Comparison of ENCODE assay signal across 9 mouse cellular contexts in the genomic region with DNA sequence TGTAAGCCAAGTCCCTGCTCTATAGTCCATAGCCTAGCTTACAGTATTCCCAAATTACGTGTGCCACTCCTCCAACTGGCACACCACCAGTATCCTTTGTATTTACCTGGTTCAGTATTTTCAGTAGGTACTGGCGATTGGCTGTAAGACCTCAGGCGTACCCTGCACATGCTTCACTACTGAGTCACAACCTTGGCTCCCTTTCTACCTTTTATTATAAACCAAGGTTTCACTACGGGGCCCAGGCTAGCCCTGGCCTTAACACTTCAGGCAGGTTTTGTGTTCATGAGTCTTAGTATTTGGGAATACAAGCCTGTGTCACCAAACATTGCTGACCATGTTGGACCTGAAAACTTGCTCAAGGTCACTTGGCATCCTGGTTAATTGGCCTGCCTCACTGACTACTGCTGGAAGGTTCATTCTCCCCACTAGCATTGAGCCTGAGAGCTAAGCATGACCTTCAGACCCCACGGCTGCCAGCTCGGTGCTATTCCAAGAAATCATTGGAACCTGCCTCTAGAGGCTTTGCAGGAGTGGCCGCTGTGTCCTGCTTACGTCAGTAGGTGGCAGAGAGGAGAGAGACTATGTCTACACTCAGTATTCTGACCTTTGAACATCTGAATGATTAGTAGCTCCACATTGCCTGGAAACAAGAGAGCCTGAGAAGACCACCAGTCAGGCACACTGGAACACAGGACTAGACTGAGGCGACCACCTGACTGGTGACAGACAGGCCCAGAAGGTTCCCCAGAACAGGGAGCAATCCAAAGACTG.
DNase-seq lines count a peak whose midpoint lies in the region; ATAC-seq and TF ChIP-seq lines count a peak whose summit lies in the region.
"Had no signal": no experiment of that assay in that cellular context is flagged by ENCODE, and none has a peak within 500 bp of the region (broad histone marks: within the 10 kb centered on the region; RNA-seq: fewer than 3 reads in every experiment).

No protein-coding gene starts in this region.

- 78% methylated on average over 9 of the region's 9 CpGs for WGBS in midbrain, embryonic 15.5 days

- no peak overlapping the region for H3K4me2 ChIP-seq in midbrain, embryonic 15.5 days

- intact Hi-C loops in left cerebral cortex, adult 2 months (cut with DNase I): no loop called here
- intact Hi-C loops in left cerebral cortex, postnatal 25 days (cut with DNase I): no loop called here

- no peaks in the 10 kb centered on the region for H3K27me3 ChIP-seq in midbrain, embryonic 15.5 days (replicated peaks)

- peaks cover 23% of the 10 kb centered on the region for H3K36me3 ChIP-seq in midbrain, embryonic 15.5 days (replicated peaks)

- no peak overlapping the region for H3K4me3 ChIP-seq in left cerebral cortex, adult 2 months
- H3K4me3 ChIP-seq in midbrain, embryonic 15.5 days: no peak overlapping the region

- H3K4me1 ChIP-seq in midbrain, embryonic 15.5 days: no peaks in the 10 kb centered on the region

- 0 out of 2 replicates have a peak, but pooled peaks have one; percentile 16 for ATAC-seq in midbrain, embryonic 15.5 days (replicated peaks)
- no peak for ATAC-seq in monocyte, adult 5-6 weeks (replicated peaks; ENCODE audit: insufficient number of reproducible peaks, low FRiP score, low TSS enrichment, poor library complexity, severe bottlenecking)

- no peak for DNase-seq in left cerebral cortex, adult 2 months (ENCODE audit: extremely low spot score in 1 of 2, low spot score in 2 of 2)
- DNase-seq in left cerebral cortex, postnatal 25 days (ENCODE audit: low spot score in 2 of 2): no peak
- peak; percentile 40 to 56 for DNase-seq in gastrocnemius, adult 8-10 months (ENCODE audit: low spot score in 2 of 2)
- peak; percentile 47 for DNase-seq in kidney, adult 18-20 months
- DNase-seq in urinary bladder, adult 2 months (ENCODE audit: low spot score): no peak
- DNase-seq in lung, postnatal 10 days: no peak
- DNase-seq: thymus, postnatal 14 days had no signal

- H3K9ac ChIP-seq in midbrain, embryonic 15.5 days: no peak overlapping the region

- peak; percentile 21 for TF ChIP-seq CTCF in left cerebral cortex, adult 2 months (IDR thresholded peaks at IDR 0.05)

- H3K27ac ChIP-seq in left cerebral cortex, adult 2 months: peak overlapping the region; percentile 45
- H3K27ac ChIP-seq in midbrain, embryonic 15.5 days: no peak overlapping the region

- no peaks in the 10 kb centered on the region for H3K9me3 ChIP-seq in midbrain, embryonic 15.5 days

Comparison
In these comparisons a context has a peak if more than half of its experiments do, and no peak if none do; other contexts are left out.
1. DNase-seq: peak in gastrocnemius, adult 8-10 months (2 of 2) and kidney, adult 18-20 months (single experiment); none in left cerebral cortex, adult 2 months (0 of 2), left cerebral cortex, postnatal 25 days (0 of 2), urinary bladder, adult 2 months (single experiment) and lung, postnatal 10 days (single experiment).